Mouse (Mus musculus): ENCODE measurements around the gene Sgsh.

GRCm38 (mm10) chr11:119339179-119339578, 16.2 kb downstream of the Sgsh start:
- TF ChIP-seq TCF12 (IDR thresholded peaks at IDR 0.05; ENCODE audit: insufficient read depth, poor library complexity, severe bottlenecking) (no peak), POLR2A (IDR thresholded peaks at IDR 0.05; ENCODE audit: insufficient read length, low read depth) (no peak), USF1 (IDR thresholded peaks at IDR 0.05; ENCODE audit: low read depth) (no peak), MYOG (IDR thresholded peaks at IDR 0.05; ENCODE audit: control insufficient read depth in 1 of 3, insufficient read depth in 1 of 3, insufficient read length in 2 of 3, low read depth in 2 of 3) (no peak), E2F4 (IDR thresholded peaks at IDR 0.05; ENCODE audit: insufficient read depth) (no peak), CEBPB (IDR thresholded peaks at IDR 0.05; ENCODE audit: insufficient read depth, poor library complexity, severe bottlenecking) (no peak), MAX (IDR thresholded peaks at IDR 0.05; ENCODE audit: low read depth) (no peak)

Measured in myocyte (in vitro differentiated cells).